Mouse (Mus musculus) lung, embryonic 16.5 days (tissue): ENCODE measurements at regions not wholly inside any gene's neighbourhood (a gene's known extent, or its start where the extent isn't known, plus 50 kb on each side); places are given as distances from the start of the nearest gene placed in this dataset.

Experiments
- ATAC-seq: fragments of 200-750 bp; cut with Nextera tagmentation; 2 replicates; pipeline ENCODE4 v1.8.0; 2017; ENCODE audit warnings: low read depth, mild to moderate bottlenecking, moderate library complexity
- H3K27ac ChIP-seq: fragments of 300-500 bp; sonication (generic); 2 replicates; pipeline ENCODE4 v1.5.1; 2014; ENCODE audit warnings: mild to moderate bottlenecking, control low read depth, low read length
- H3K27me3 ChIP-seq: fragments of 300-500 bp; sonication (generic); 2 replicates; pipeline ENCODE4 v1.6.1; 2014; ENCODE audit warnings: low read depth, low read length, mixed read lengths; ENCODE audit not compliant: control insufficient read depth, insufficient read depth
- H3K36me3 ChIP-seq: fragments of 300-500 bp; sonication (generic); 2 replicates; pipeline ENCODE4 v1.6.1; 2014; ENCODE audit warnings: low read length; ENCODE audit not compliant: control insufficient read depth, insufficient read depth
- H3K4me1 ChIP-seq: fragments of 300-500 bp; sonication (generic); replicated peaks from 2 replicates; pipeline ENCODE4 v1.6.1; 2014; ENCODE audit warnings: low read length, mixed read lengths; ENCODE audit not compliant: control insufficient read depth, insufficient read depth
- H3K4me2 ChIP-seq: fragments of 300-500 bp; sonication (generic); 2 replicates; pipeline ENCODE4 v1.6.1; 2014; ENCODE audit warnings: low read depth, low read length, control low read depth
- H3K4me3 ChIP-seq: fragments of 300-500 bp; sonication (generic); 2 replicates; pipeline ENCODE4 v1.5.1; 2014; ENCODE audit warnings: mild to moderate bottlenecking, low read length, control low read depth
- H3K9ac ChIP-seq: fragments of 300-500 bp; sonication (generic); 2 replicates; pipeline ENCODE4 v1.6.1; 2014; ENCODE audit warnings: low read length, control low read depth
- H3K9me3 ChIP-seq: fragments of 300-500 bp; sonication (generic); 2 replicates; pipeline ENCODE4 v1.6.1; 2016; ENCODE audit warnings: low read length; ENCODE audit not compliant: control insufficient read depth
- WGBS: fragments of 180-500 bp; shearing (Covaris S2); extraction: QIAGEN DNeasy Blood & Tissue Kit; methylation state at CpG from one replicate; pipeline ENCODE4 v1.1.7; 2014; 5-methylcytosine and 5-hydroxymethylcytosine counted together

DNA sequence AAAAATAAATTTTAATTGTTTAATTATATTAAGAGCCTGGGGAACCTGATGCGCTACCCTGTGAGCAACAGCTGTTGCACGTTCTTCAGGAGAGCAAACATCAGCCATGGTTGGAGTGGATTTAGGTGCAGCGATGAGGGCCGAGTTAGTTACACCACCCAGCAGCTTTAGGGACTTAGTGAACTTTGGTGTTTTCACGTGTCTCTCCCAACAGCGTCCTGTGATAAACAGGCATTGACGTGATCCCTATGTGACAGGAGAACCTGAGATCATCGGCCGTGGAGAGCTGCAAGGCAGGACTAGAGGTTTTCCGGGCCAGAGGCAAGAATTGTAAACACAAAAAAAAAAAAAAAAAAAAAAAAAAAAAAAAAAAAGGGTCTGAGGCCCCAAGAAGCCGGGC is 52.1 kb upstream of the Foxq1 start:
- Histone ChIP-seq H3K9ac (no peak overlapping the region), H3K27me3 (no peaks in the 10 kb centered on the region), H3K4me2 (no peak overlapping the region), H3K4me3 (no peak overlapping the region), H3K4me1 (peaks cover 3% of the 10 kb centered on the region; the same call in 1 of the 2 replicates), H3K36me3 (no peaks in the 10 kb centered on the region), H3K9me3 (no peaks in the 10 kb centered on the region), H3K27ac (no peak overlapping the region)
- no peak for ATAC-seq
- WGBS = 45% methylated on average over 11 of the region's 11 CpGs

DNA sequence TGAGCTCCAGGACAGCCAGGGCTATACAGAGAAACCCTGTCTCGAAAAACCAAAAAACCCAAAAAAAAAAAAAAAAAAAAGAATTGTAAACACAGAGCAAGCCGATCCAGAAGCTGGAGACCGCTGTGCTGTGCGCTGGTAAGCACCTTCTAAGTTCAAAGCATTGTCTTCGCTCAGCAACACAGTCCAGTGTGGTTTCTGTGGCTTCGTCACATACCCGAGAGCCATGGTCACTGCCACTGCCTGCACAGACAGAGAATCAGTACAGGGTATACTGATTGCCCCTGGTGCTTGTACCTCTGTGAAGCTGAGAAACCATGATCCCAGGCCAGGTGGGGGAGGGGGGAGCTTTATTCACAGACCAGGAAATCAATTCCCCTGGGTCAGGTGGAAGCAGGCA is 51.6 kb upstream of the Foxq1 start:
- H3K27ac ChIP-seq = no peak overlapping the region
- WGBS = 84% methylated on average over 6 of the region's 7 CpGs
- H3K36me3 ChIP-seq = no peaks in the 10 kb centered on the region
- peaks cover 3% of the 10 kb centered on the region; the same call in 1 of the 2 replicates for H3K4me1 ChIP-seq
- H3K4me2 ChIP-seq = no peak overlapping the region
- no peaks in the 10 kb centered on the region for H3K27me3 ChIP-seq
- ATAC-seq = no peak
- no peaks in the 10 kb centered on the region for H3K9me3 ChIP-seq
- H3K4me3 ChIP-seq = no peak overlapping the region
- H3K9ac ChIP-seq = no peak overlapping the region

DNA sequence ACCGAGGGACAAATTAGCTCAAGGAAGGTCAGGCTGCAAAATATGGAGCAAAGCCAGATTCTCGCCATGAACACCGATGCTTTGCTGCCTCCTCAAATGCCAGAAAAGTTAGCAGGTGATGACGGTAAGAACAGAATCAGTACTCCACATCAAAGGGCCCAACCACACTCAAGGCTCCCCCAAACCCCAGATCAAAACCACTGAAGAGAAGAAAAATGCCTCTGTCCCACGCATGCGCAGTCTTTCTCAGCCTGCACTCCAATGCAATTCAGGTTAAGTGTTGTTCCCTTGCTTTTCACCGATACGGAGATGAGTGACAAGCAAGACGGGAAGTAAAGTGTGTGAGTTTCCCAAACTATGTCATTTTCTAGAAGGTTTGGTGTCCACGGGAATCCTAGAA is 50.5 kb upstream of the Foxq1 start:
- ATAC-seq = no peak
- H3K9ac ChIP-seq = no peak overlapping the region
- H3K27ac ChIP-seq = no peak overlapping the region
- WGBS = 80% methylated on average over 10 of the region's 10 CpGs
- no peaks in the 10 kb centered on the region for H3K36me3 ChIP-seq
- no peak overlapping the region for H3K4me3 ChIP-seq
- H3K4me1 ChIP-seq = peaks cover 3% of the 10 kb centered on the region; the same call in 1 of the 2 replicates
- H3K27me3 ChIP-seq = no peaks in the 10 kb centered on the region
- H3K9me3 ChIP-seq = no peaks in the 10 kb centered on the region
- H3K4me2 ChIP-seq = no peak overlapping the region
